Mouse (Mus musculus) kidney, adult 8-10 months (tissue): Measurements from ENCODE around the gene Cyp2u1.

Source experiments
- DNase-seq, 2 experiments: peaks; one replicate each; pipeline ENCODE4 v3.0.0; 2022

Gene Cyp2u1

DNA sequence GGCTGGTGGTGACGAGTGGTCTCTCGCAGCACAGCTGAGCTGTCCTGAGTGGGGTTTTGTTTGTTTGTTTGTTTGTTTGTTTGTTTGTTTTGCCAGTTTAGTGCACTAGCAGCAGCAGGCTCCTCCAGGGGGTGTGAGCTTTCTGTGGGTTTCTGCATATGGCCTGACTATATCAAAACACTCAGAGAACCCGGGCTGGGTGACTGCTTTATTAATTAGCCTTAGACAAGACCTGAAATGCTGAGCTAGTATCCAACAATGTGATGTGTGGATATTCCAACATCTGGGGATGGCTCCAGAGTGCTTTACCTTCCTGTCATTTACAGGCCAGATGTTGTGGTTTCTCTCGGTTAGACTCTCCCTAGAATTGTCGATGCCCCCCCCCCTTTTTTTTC is 290 bp upstream of the Cyp2u1 start:
- DNase-seq, result no peak

DNA sequence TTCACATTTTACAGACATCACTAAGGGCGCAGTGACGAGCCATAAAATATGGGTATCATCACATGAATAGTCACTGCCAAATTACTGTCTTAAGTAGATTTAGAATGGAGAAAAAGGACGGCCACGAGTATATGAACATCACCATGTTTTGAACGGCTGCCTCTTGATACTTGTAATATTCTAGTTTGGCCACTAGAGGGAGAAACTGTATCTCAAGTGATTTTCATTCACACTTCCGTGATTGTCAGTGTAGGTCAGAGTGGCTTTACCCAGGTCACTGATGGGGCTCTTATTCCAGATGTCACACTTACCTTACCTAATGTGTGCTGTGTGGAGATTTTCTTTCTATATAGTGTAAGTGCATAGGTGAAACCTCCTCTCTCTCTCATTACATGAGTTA is 3.1 kb downstream of the Cyp2u1 start:
- DNase-seq, result peak in 1 of 2 experiments; percentile 37

DNA sequence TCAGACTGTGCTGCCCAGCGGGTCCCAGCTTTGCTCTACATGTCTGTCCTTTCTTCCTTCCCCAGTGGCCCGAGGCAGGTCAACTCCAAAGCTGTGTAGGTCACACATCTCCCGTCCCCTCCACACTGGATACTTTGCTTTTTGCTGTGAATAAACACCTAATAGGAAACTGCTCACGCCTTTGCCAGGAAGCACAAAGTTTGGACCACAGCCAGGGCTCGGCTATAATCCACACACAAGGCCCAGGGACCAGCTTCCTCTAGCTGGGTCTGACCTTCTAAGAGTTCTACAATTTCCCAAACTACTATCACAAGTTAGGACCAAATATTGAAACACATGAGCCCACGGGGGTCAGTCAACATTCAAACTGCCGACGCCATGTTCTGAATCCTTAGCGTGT is 3.9 kb downstream of the Cyp2u1 start:
- DNase-seq, result peak in 1 of 2 experiments; percentile 26

GRCm38 (mm10) chr3:131296893-131297292 is 6.1 kb downstream of the Cyp2u1 start:
- DNase-seq, result no peak

GRCm38 (mm10) chr3:131295513-131296200 is 7.4 kb downstream of the Cyp2u1 start:
- DNase-seq, result no peak

DNA sequence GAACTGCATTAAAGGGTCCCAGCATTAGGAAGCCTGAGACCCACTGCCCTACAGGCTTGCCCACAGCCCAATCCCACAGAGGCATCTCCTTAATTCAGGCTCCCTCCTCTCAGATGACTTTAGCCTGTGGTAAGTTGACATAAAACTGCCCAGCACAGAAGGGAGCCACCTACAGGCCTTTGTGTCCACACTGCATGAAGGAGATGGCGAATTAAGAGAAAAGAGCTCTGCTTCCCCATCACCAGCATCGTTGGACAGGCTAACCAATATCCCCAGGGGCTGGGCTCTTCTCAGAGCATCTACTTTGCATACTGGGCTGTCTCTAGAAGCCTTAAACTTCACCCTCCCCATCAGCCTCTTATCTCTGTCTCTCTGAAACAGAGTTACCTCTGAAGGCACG is 8.5 kb downstream of the Cyp2u1 start:
- DNase-seq, result no peak

- DNase-seq, result no peak
Observed at GRCm38 (mm10) chr3:131292959-131293358, 10.1 kb downstream of the Cyp2u1 start.

DNA sequence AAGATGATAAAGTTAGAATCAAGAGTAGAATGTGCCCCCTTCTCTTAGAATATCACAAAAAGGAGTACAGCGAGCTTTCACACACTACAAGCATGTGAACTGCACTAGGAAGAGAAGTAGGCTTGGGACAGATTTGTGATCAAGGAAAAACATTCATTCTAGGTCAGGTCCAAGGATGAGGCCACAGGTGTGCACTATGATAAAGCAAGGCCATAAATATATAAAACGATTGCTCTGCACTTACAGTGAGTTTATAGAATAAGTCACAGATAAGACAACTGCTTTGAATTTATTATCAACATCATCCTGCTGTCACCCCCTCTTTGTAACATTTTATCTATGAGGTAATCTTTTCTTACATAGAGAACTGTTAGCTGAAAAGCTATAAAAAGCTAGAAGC is 10.7 kb downstream of the Cyp2u1 start:
- DNase-seq, result no peak

DNA sequence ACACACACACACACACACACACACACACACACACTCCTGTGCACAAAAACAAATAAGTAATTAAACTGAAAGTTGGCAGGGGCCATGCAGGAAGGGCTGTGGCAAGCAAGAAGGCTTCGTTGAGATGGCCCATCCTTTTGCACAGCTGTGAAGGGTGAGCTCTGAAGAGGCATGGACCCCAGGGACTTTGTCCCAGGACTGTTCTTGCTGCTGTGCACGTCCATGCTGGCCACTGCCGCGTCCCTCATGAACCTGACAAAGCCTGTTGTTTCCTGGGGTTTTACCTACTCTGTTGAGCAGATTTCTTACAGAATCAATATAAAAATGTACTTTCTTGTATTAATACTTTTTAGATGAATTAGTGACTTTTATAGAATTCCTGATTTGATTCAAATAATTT is 11.1 kb downstream of the Cyp2u1 start:
- DNase-seq, result no peak

DNA sequence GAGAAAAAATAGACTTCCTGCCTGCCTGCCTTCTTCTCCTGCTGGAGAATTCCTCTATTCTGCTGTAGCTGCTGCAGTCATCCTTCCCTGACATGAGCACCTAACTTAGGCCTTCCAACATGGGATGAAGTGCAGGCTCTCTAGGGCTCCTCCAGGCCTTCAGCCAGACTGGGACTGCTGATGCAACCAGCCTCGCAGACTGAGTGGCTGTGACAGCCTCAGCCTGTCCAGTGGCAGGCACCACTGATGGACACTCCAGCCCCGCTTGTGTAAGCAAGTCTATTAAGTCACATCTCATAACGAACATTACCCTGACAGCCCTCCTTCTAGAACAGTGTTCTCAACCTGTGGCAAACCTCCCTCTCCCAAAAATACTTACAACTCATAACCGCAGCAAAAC is 28.9 kb downstream of the Cyp2u1 start:
- DNase-seq, result no peak

- DNase-seq, result peak; percentile 41 to 69
Observed at GRCm38 (mm10) chr3:131272374-131273100, 30.5 kb downstream of the Cyp2u1 start.

DNA sequence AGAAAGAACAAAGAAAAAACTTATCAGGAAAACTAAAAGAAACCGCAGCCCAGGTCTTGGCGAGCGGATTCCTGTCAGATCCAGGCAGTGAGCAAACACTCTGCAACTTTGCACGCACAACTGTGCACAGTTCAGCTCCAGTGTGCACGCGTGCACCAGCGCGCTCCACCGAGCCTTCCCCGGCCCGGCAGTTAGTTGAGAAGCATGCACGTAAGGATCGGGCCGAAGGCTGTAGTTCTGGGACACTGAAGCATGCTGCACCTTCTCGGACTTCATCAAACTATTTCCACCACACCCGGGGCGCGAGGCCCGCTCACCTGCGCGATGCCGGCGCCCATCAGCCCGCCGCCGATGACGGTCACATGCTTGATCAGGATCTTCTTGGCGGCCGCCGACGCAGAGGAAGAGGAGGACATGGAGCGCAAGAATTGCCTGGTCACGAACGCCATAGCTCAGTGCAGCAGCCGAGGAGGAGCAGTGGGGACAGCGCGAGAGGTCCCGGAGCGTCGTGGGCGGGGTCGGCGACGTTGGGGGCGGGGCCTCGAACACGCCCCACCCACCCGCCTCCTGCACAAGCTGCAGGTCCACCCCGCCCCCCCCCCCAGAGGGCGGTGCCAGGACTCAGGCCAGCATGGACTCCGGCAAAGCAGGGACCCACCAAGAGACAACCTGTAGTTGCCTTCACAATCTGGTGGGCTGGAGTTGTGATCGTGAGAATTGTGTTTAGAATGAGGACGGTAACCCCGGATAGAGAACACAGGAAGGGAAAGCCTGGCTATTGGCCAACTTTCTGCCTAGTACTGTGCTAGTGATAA is 31.3 kb downstream of the Cyp2u1 start, which contains the start of gene Hadh:
TSS of gene Hadh (minus strand) at position 543 of the 815 bp plus-strand sequence.
- DNase-seq, result peak; percentile 87 to 90

DNA sequence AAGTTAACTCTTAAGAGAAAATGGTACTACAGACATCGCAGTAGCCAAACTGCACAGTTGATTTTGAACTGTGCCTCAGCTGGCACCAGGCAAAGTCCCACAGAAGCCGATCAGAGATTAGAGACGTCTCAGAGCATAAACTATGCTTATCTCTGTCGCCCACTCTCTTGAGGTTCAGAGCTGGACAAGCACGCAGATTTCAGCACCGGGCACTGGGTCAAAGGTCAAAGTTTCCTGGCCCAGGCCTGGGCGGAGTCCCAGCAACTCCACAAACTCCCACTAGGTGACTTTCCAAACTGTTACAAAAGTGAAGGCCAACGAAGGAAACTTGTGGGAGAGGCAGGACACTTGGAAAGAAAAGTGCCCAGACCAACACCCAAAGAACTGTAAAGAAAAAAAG is 31.9 kb downstream of the Cyp2u1 start:
- peak; percentile 84 to 89 for DNase-seq

DNA sequence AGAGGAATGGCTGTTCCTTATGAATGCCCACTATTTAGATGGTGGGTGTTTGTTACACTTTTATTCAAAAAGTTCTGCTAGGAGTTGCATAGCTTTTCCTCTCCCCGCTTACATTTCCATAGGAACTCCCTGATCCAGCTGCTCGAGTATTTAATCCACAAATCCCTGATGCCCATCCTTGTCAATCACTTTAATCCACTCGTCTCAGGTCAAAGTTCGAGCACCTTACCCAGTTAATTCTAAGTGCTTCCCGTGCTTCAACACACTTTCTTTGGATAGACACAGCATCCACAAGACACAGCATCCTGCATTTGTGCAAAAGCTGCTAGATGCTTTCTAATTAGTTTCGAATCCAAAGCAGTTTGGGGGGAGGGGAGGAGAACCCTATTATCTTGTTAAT is 32.6 kb downstream of the Cyp2u1 start:
- no peak for DNase-seq

GRCm38 (mm10) chr3:131266366-131267050 is 36.5 kb downstream of the Cyp2u1 start:
- peak in 1 of 2 experiments; percentile 21 for DNase-seq

- DNase-seq, result no peak
Observed at GRCm38 (mm10) chr3:131265516-131265915, 37.5 kb downstream of the Cyp2u1 start.

DNA sequence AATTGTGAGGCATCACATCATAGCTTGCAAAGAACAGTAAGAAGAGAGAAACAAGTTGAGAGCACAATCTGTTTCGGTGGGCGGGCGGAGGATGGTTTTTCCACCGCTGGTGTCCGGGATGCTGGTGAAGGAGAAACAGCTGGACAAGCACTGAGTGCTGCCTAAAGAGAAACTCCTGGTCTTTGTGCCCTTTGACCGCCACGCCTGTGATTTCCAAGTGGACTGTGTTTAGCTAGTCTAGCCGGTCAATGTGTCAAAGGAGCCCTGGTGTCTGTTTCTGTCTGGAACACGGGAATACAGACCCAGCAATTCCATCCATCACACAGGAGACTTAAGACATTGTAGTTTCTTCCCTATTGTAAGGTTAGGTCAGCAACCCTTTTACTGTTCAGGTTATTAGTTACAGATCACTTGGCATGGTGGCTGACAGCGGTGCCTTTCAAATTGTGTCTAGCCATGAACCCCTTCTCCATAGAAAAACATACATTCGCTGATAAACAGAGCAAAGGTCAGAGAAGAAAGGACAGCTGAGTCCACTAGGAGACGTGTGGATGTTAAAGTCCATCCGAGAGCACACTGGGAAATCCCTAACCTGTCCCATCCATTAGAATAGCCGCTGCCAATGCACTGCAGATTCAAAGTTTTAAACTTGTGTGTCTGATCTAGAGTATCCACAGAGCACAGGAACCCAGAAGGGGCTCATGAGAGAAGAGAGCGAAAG is 39.1 kb downstream of the Cyp2u1 start:
- peak; percentile 78 to 83 for DNase-seq

GRCm38 (mm10) chr3:131260418-131260817 is 42.6 kb downstream of the Cyp2u1 start:
- no peak for DNase-seq

DNA sequence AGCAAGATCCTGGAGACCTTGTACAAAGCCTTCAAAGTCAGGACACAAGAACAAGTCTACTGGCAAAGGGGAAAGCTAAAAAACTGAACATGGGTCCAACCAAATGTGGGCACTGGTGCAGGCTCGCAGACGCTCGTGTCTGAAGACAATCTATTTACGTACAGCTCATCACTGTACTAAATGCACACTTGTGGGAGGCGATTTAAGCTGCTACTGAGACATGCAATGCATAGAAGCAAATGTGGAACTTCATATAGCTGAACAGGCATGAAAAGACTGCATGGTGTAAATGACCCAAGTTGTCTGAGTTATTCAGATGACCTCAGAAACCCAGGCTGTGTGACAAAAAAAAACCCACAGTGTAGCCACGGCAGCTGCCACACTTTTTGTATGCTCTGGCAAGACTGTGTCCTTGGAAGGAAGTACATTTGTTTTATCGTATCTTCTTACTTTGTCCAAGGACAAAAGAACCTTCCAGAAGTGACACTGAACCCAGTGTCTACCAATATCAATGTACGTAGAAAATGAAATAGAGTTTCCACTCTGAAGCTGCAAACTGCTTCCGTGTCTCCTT is 43.5 kb downstream of the Cyp2u1 start:
- DNase-seq, result no peak

DNA sequence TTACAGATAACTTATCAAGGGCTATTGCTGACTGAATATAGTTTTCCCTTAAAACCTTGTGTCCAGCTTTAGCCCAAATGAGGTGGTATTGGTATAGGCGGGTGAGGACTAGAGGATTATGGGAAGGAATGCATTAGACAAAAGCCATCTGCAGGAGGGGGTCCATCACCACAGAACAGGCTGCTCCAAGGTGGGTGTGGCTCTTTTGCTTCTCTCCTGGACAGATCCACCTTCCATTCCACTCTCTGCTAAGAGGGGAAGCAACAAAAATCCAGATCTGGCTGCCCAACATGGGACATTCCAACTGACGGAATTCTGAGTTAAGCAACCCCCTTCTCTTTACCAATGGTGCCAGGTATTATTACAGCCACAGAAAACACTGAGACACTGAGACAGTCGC is 44.1 kb downstream of the Cyp2u1 start:
- no peak for DNase-seq

DNA sequence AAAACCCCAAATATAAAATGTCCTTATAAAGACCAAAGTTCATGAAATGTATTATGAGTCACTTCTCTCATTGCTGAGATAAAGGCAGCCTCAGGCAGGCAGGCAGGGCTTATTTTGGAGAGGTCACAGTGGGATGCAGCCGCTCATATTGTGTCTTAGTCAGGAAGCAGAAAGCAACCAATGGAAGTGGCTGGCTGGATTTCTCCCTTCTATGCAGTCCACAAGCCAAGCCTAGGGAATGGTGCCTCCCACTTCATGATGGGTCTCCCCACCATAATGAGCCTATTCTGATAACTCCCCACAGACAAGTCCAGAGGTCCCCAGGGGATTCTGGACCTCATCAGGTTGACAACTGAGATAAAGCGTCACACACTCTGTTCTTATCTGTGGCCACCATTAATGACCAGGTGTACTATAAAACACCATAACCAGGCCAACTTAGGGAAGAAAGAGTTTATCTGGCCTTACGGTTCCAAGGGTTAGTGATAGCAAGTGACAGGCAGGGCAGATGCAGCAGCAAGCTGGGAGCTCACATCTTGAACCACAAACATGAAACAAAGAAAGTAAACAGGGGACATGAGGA is 47.5 kb downstream of the Cyp2u1 start:
- no peak for DNase-seq
